Mouse (Mus musculus) cerebellum, adult (tissue): ENCODE results near the gene Tnpo3.

Source experiments
- ATAC-seq: cut with Nextera tagmentation; 2 replicates; pipeline ENCODE4 v1.9.2; 2017; ENCODE audit warnings: mild to moderate bottlenecking, moderate library complexity, mixed read lengths; ENCODE audit not compliant: insufficient number of reproducible peaks, low FRiP score, low TSS enrichment

Gene Tnpo3

GRCm38 (mm10) chr6:29496270-29496669, 113.4 kb downstream of the Tnpo3 start:
- ATAC-seq: no peak

DNA sequence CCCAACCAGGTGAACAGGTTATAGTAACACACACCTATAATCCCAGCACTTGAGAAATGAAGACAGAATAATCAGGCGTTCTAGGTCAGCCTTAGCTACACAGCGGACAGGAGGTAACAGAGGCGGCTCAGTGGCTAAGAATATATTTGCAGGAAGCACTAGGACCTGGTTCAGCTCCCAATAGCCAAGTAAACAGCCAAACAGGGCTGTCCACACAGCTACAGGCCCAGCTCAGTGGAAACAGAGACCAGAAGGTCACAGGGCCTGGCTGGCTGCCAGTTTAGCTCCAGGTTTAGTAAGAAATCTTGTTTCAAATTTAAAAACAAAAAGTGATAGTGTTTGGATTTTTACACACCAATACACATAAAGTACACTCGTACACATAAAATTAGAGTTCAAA, 115.6 kb downstream of the Tnpo3 start:
- ATAC-seq: no peak
